Mouse (Mus musculus) skeletal muscle tissue, postnatal 0 days (tissue): ENCODE data around the gene Rnf222. TPM values are rescaled to one million over a fixed set of nuclear protein-coding genes. Genes with fewer than 3 reads are reported as not detected.

Source experiments
- polyA plus RNA-seq: library from polyadenylated mRNA; unstranded; fragments of >200 nt; fragmentation: Nextera tagmentation; extraction: Ambion mirVana; gene quantifications from 2 replicates; pipeline ENCODE4 v1.2.1, GENCODE M21; 2015

Gene Rnf222
- 0.13 TPM in 1 of 2 replicates, not detected in the other for polyA plus RNA-seq

GRCm38 (mm10) chr11:68888253-68888652, at the start of gene Rnf222:
Gene Rnf222, plus strand, starts transcription at chr11:68888553.

GRCm38 (mm10) chr11:68871748-68872147, 16.6 kb upstream of the Rnf222 start, which contains the start of gene Ndel1:
Gene Ndel1, minus strand, starts transcription at chr11:68871858.

GRCm38 (mm10) chr11:68901351-68902046, 13.1 kb downstream of the Rnf222 start, which contains the start of gene Rpl26:
Gene Rpl26, plus strand, starts transcription at chr11:68901583.

GRCm38 (mm10) chr11:68926981-68927380, 38.6 kb downstream of the Rnf222 start, which contains the start of gene Odf4:
Gene Odf4, minus strand, starts transcription at chr11:68927081.

Other genes starting within 250 kb of the Rnf222 start
- 20.5 and 21.7 TPM in 2 replicates for gene Myh10, start 197.0 kb upstream of the Rnf222 start, polyA plus RNA-seq
- gene Ndel1, start 16.7 kb upstream of the Rnf222 start, polyA plus RNA-seq = 87.5 and 89.5 TPM in 2 replicates
- 636 and 672 TPM in 2 replicates for gene Rpl26, start 13.0 kb downstream of the Rnf222 start, polyA plus RNA-seq
- not detected in 2 replicates for gene Odf4, start 38.5 kb downstream of the Rnf222 start, polyA plus RNA-seq
- 5.7 and 6.1 TPM in 2 replicates for gene Arhgef15, start 68.9 kb downstream of the Rnf222 start, polyA plus RNA-seq
- gene Slc25a35, start 79.6 kb downstream of the Rnf222 start, polyA plus RNA-seq = 1.3 and 1.5 TPM in 2 replicates
- 49.2 and 55.8 TPM in 2 replicates for gene Rangrf, start 86.6 kb downstream of the Rnf222 start, polyA plus RNA-seq
- 7.5 and 7.9 TPM in 2 replicates for gene Pfas, start 119.9 kb downstream of the Rnf222 start, polyA plus RNA-seq
- 12.5 and 13.5 TPM in 2 replicates for gene Ctc1, start 127.4 kb downstream of the Rnf222 start, polyA plus RNA-seq
- 23.1 and 28.8 TPM in 2 replicates for gene Aurkb, start 157.1 kb downstream of the Rnf222 start, polyA plus RNA-seq
- 10.3 and 13.3 TPM in 2 replicates for gene Borcs6, start 171.2 kb downstream of the Rnf222 start, polyA plus RNA-seq
- gene Tmem107, start 182.3 kb downstream of the Rnf222 start, polyA plus RNA-seq = 31.1 and 34.1 TPM in 2 replicates
- 67.9 and 70.2 TPM in 2 replicates for gene Vamp2, start 199.9 kb downstream of the Rnf222 start, polyA plus RNA-seq
- 11.1 and 16.8 TPM in 2 replicates for gene Per1, start 206.7 kb downstream of the Rnf222 start, polyA plus RNA-seq
- 0.26 TPM in 1 of 2 replicates, not detected in the other for gene Hes7, start 231.9 kb downstream of the Rnf222 start, polyA plus RNA-seq
- gene 9130213A22Rik, start 234.0 kb downstream of the Rnf222 start, polyA plus RNA-seq = 0.12 and 0.56 TPM in 2 replicates
- 1.1 TPM in 1 of 2 replicates, not detected in the other for gene Aloxe3, start 237.3 kb downstream of the Rnf222 start, polyA plus RNA-seq